Mouse (Mus musculus) MEL (cell line): ENCODE measurements around the gene Rrp8. TPM values are rescaled to one million over a fixed set of nuclear protein-coding genes. Genes with fewer than 3 reads are reported as not detected.

Experiments used
- DNase-seq: peaks from one replicate; pipeline ENCODE4 v3.0.0; 2011; ENCODE audit warnings: low read depth, low spot score
- H3K27ac ChIP-seq: 2 replicates; pipeline ENCODE4 v1.5.1; 2012; ENCODE audit warnings: low read depth, mild to moderate bottlenecking, control low read depth, low read length, moderate library complexity; ENCODE audit not compliant: control insufficient read depth
- H3K27me3 ChIP-seq, 2 experiments: fragments of 150-350 bp in 1 of 2; sonication (generic) in 1 of 2; 2 replicates each; pipeline ENCODE4 v1.6.1; 2012; ENCODE audit warnings: low read length in 2 of 2, mild to moderate bottlenecking in 2 of 2, improper control_type of control experiment in 1 of 2, moderate library complexity in 1 of 2; ENCODE audit not compliant: insufficient read depth in 2 of 2, control insufficient read depth in 1 of 2
- H3K36me3 ChIP-seq, 2 experiments: 2 replicates each; pipeline ENCODE4 v1.6.1; 2012 to 2014; ENCODE audit warnings: low read length in 2 of 2, improper control_type of control experiment in 1 of 2, inconsistent platforms in 1 of 2, mild to moderate bottlenecking in 1 of 2; ENCODE audit not compliant: insufficient read depth in 2 of 2, control insufficient read depth in 1 of 2
- H3K4me1 ChIP-seq, 2 experiments: fragments of 150-350 bp in 1 of 2; sonication (generic) in 1 of 2; 2 replicates each; pipeline ENCODE4 v1.6.1; 2012; ENCODE audit warnings: low read length in 2 of 2, improper control_type of control experiment in 1 of 2, mild to moderate bottlenecking in 1 of 2; ENCODE audit not compliant: insufficient read depth in 2 of 2, control insufficient read depth in 1 of 2
- H3K4me3 ChIP-seq, 2 experiments: fragments of 150-350 bp in 1 of 2; sonication (generic) in 1 of 2; 2 replicates each; pipeline ENCODE4 v1.5.1; 2012; ENCODE audit warnings: low read depth in 2 of 2, low read length in 2 of 2, mild to moderate bottlenecking in 2 of 2, moderate library complexity in 2 of 2, control low read depth in 1 of 2, improper control_type of control experiment in 1 of 2; ENCODE audit not compliant: control insufficient read depth in 1 of 2, insufficient read depth in 1 of 2
- H3K79me2 ChIP-seq: 2 replicates; pipeline ENCODE4 v1.6.1; 2012; ENCODE audit warnings: mild to moderate bottlenecking, low read length, moderate library complexity; ENCODE audit not compliant: control insufficient read depth, poor library complexity, insufficient read depth
- H3K9ac ChIP-seq: 2 replicates; pipeline ENCODE4 v1.6.1; 2012; ENCODE audit warnings: low read depth, mild to moderate bottlenecking, control low read depth, low read length, moderate library complexity; ENCODE audit not compliant: control insufficient read depth, poor library complexity, severe bottlenecking
- H3K9me3 ChIP-seq: fragments of 150-350 bp; sonication (generic); replicated peaks from 2 replicates; pipeline ENCODE4 v1.6.1; 2012; ENCODE audit warnings: mild to moderate bottlenecking, low read length, improper control_type of control experiment, moderate library complexity; ENCODE audit not compliant: insufficient read depth
- BHLHE40 ChIP-seq: IDR thresholded peaks from 2 replicates; pipeline ENCODE4 v1.6.1; 2012; ENCODE audit warnings: low read depth, mild to moderate bottlenecking, inconsistent platforms, low read length, improper control_type of control experiment, borderline replicate concordance
- CHD1 ChIP-seq: IDR thresholded peaks from 2 replicates; pipeline ENCODE4 v1.6.1; 2012; ENCODE audit warnings: low read depth, mild to moderate bottlenecking, inconsistent platforms, low read length, improper control_type of control experiment
- CHD2 ChIP-seq: IDR thresholded peaks from 2 replicates; pipeline ENCODE4 v1.6.1; 2011; ENCODE audit warnings: low read length, improper control_type of control experiment
- CTCF ChIP-seq, 3 experiments: IDR thresholded peaks in 2 of 3; conservative IDR thresholded peaks in 1 of 3; 2 replicates each; pipeline ENCODE4 v1.5.1; 2011 to 2012; ENCODE audit warnings: low read length in 3 of 3, low read depth in 2 of 3, mild to moderate bottlenecking in 2 of 3, improper control_type of control experiment in 1 of 3, inconsistent platforms in 1 of 3, mixed read lengths in 1 of 3, moderate library complexity in 1 of 3; ENCODE audit not compliant: control insufficient read depth in 1 of 3, insufficient read depth in 1 of 3, poor library complexity in 1 of 3, severe bottlenecking in 1 of 3
- E2F4 ChIP-seq: IDR thresholded peaks from 2 replicates; pipeline ENCODE4 v1.6.1; 2011; ENCODE audit warnings: low read depth, low read length, improper control_type of control experiment, borderline replicate concordance
- ELF1 ChIP-seq: IDR thresholded peaks from 2 replicates; pipeline ENCODE4 v1.6.1; 2014; ENCODE audit warnings: low read depth, mild to moderate bottlenecking, inconsistent platforms, low read length, improper control_type of control experiment, moderate library complexity
- GABPA ChIP-seq: IDR thresholded peaks from 2 replicates; pipeline ENCODE4 v1.6.1; 2012; ENCODE audit warnings: low read depth, mild to moderate bottlenecking, inconsistent platforms, low read length, improper control_type of control experiment, moderate library complexity
- GATA1 ChIP-seq: IDR thresholded peaks from 2 replicates; pipeline ENCODE4 v1.6.1; 2011; ENCODE audit warnings: low read depth, low read length, improper control_type of control experiment
- KAT2A ChIP-seq: conservative IDR thresholded peaks from 2 replicates; pipeline ENCODE4 v1.6.1; 2012; ENCODE audit warnings: low read depth, low read length, improper control_type of control experiment, inconsistent platforms
- MXI1 ChIP-seq: IDR thresholded peaks from 2 replicates; pipeline ENCODE4 v1.6.1; 2011; ENCODE audit warnings: mild to moderate bottlenecking, low read depth, low read length, improper control_type of control experiment
- MYB ChIP-seq: IDR thresholded peaks from 2 replicates; pipeline ENCODE4 v1.6.1; 2011; ENCODE audit warnings: mild to moderate bottlenecking, low read depth, low read length, improper control_type of control experiment
- POLR2A ChIP-seq, 2 experiments: IDR thresholded peaks; 2 replicates each; pipeline ENCODE4 v1.6.1; 2011 to 2012; ENCODE audit warnings: low read length in 2 of 2, mild to moderate bottlenecking in 2 of 2, control low read depth in 1 of 2, improper control_type of control experiment in 1 of 2, low read depth in 1 of 2, moderate library complexity in 1 of 2; ENCODE audit not compliant: control insufficient read depth in 1 of 2, insufficient read depth in 1 of 2, poor library complexity in 1 of 2
- POLR2AphosphoS2 ChIP-seq: IDR thresholded peaks from 2 replicates; pipeline ENCODE4 v1.6.1; 2011; ENCODE audit warnings: low read length, improper control_type of control experiment
- RAD21 ChIP-seq: IDR thresholded peaks from 2 replicates; pipeline ENCODE4 v1.6.1; 2011; ENCODE audit warnings: mild to moderate bottlenecking, low read depth, low read length, improper control_type of control experiment
- SIN3A ChIP-seq: IDR thresholded peaks from 2 replicates; pipeline ENCODE4 v1.6.1; 2012; ENCODE audit warnings: low read length, improper control_type of control experiment, inconsistent platforms
- TCF12 ChIP-seq: IDR thresholded peaks from 2 replicates; pipeline ENCODE4 v1.6.1; 2014; ENCODE audit warnings: low read depth, mild to moderate bottlenecking, inconsistent platforms, low read length, improper control_type of control experiment, moderate library complexity
- ZC3H11A ChIP-seq: IDR thresholded peaks from 2 replicates; pipeline ENCODE4 v1.6.1; 2012; ENCODE audit warnings: low read depth, mild to moderate bottlenecking, inconsistent platforms, low read length, improper control_type of control experiment
- ZMIZ1 ChIP-seq: IDR thresholded peaks from 2 replicates; pipeline ENCODE4 v1.6.1; 2012; ENCODE audit warnings: low read depth, mild to moderate bottlenecking, inconsistent platforms, low read length, improper control_type of control experiment, moderate library complexity
- polyA plus RNA-seq, 2 experiments: library from polyadenylated mRNA; stranded (reverse) in 1 of 2; unstranded in 1 of 2; fragments of >175 nt in 1 of 2; fragments of >200 nt in 1 of 2; gene quantifications; 2 replicates each; pipeline versions ENCODE4 v1.2.1 to v1.2.4; 2012; ENCODE audit warnings: low replicate concordance in 2 of 2, low read depth in 1 of 2; ENCODE audit not compliant: insufficient read length in 2 of 2, insufficient read depth in 1 of 2, missing spikeins in 1 of 2
- total RNA-seq: library from RNA; depleted of rRNA; stranded (reverse); fragments of 300-350 nt; gene quantifications from 2 replicates; pipeline ENCODE4 v1.2.3, GENCODE M21; 2012

The Rrp8 gene
- total and polyA plus RNA-seq, 3 experiments: 54.2 to 66.9 TPM; not detected in 1

DNA sequence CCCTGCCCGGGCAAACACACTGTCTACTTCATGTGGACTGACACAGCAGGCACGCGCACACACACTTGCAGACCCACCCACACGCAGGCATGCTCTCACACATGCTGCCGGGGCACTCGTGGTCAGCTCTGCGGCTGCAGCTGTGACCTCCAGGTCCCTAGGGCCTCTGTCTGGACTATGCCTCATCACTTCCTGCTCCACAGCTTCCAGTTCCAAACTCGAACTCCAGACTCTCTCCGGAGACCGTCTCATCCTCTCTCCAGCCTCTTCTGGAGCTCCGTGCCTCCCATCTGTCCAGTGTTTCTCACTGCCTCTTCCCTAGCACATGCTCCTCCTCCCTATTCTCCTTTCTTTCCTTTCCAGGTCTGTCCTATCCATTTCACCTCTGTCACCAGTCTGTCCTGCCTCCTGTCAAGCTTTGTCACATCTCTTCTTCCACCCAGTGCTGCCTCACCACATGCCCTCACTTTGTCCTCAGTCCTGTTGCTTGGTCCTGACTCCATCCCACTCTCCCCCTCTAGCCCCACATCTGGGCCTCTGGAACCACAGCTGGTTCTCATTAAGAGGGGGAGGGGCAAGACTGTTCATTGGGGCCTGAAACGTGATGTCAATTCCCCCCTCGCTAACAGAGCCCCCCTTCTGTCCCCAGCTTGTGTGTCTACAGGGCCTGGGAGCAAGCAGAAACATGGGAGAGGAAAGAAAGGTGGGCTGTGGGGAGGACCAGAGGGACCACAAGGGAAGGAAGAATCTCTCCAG lies 40.8 kb upstream of the Rrp8 start:
- no peak for TF ChIP-seq SIN3A
- Histone ChIP-seq H3K27me3 (peaks cover 0 to 2% of the 10 kb centered on the region in 2 experiments; a peak in 1 of 4 replicates), H3K9ac (no peak overlapping the region), H3K4me1 (peaks cover 0 to 14% of the 10 kb centered on the region in 2 experiments; a peak in 2 of 4 replicates), H3K27ac (no peak overlapping the region), H3K36me3 (peaks cover 0 to 2% of the 10 kb centered on the region in 2 experiments; a peak in 1 of 4 replicates), H3K79me2 (no peaks in the 10 kb centered on the region), H3K4me3 (peak overlapping the region in 1 of 2 experiments; percentile 21; a peak in 1 of 4 replicates), H3K9me3 (no peaks in the 10 kb centered on the region)
- DNase-seq: no peak

DNA sequence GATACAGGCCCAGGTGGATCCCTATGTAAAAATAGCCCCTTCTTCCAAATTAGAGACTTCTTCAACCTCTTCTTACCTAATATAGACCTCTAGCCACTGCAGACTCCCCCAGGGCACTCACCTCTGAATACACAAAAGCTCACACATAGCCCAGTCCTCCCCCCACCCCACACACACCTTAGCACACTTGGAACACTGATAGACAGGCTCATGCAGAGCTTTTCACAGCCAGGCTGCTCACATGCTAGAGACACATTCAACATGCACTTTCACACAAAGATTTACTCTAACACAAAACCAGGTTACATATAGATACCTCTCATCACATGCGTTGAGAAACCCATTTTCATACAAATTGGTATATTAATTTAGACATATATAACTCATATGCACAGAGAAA lies 40.1 kb upstream of the Rrp8 start:
- Histone ChIP-seq H3K79me2 (no peaks in the 10 kb centered on the region), H3K4me1 (peaks cover 0 to 14% of the 10 kb centered on the region in 2 experiments; a peak in 2 of 4 replicates), H3K27me3 (peaks cover 0 to 2% of the 10 kb centered on the region in 2 experiments; a peak in 1 of 4 replicates), H3K9me3 (no peaks in the 10 kb centered on the region), H3K27ac (no peak overlapping the region)
- no peak for DNase-seq
- TF ChIP-seq CTCF (IDR thresholded peaks at IDR 0.05 in 2 of 3, conservative IDR thresholded peaks at IDR 0.05 in 1 of 3; ENCODE audit: control insufficient read depth in 1 of 3, insufficient read depth in 1 of 3, low read depth in 2 of 3, low read length in 3 of 3, poor library complexity in 1 of 3, severe bottlenecking in 1 of 3): no peak
- TF ChIP-seq ZC3H11A: no peak
- no peak for TF ChIP-seq GABPA
- no peak for TF ChIP-seq CHD2
- no peak for TF ChIP-seq GATA1
- no peak for TF ChIP-seq MYB
- no peak for TF ChIP-seq TCF12
- no peak for TF ChIP-seq POLR2AphosphoS2
- no peak for TF ChIP-seq RAD21
- no peak for TF ChIP-seq POLR2A (IDR thresholded peaks at IDR 0.05; ENCODE audit: control insufficient read depth in 1 of 2, insufficient read depth in 1 of 2, low read depth in 1 of 2, low read length in 2 of 2, poor library complexity in 1 of 2)
- no peak for TF ChIP-seq BHLHE40
- no peak for TF ChIP-seq ZMIZ1
- TF ChIP-seq KAT2A: no peak
- TF ChIP-seq ELF1: no peak
- TF ChIP-seq MXI1: no peak
- TF ChIP-seq E2F4: no peak
- no peak for TF ChIP-seq CHD1
- TF ChIP-seq, all 39 proteins: peak for 0
- H3K36me3 ChIP-seq: peaks cover 0 to 2% of the 10 kb centered on the region in 2 experiments; a peak in 1 of 4 replicates
- no peak overlapping the region for H3K9ac ChIP-seq
- H3K4me3 ChIP-seq: no peak overlapping the region
